Mouse (Mus musculus) myocyte (in vitro differentiated cells): ENCODE measurements around the gene Retnla. TPM values are rescaled to one million over a fixed set of nuclear protein-coding genes. Genes with fewer than 3 reads are reported as not detected.
"Not testable (repeated sequence)": the region's sequence is repeated elsewhere in the genome, so short reads cannot be mapped to it uniquely, and the experiment has no call there.

Experiments
- H3K27me3 ChIP-seq: one replicate; pipeline ENCODE4 v1.6.1; 2011; ENCODE audit not compliant: control insufficient read depth, insufficient read depth, insufficient read length
- H3K36me3 ChIP-seq: one replicate; pipeline ENCODE4 v1.6.1; 2011; ENCODE audit not compliant: control insufficient read depth, insufficient read depth
- H3K4me2 ChIP-seq: one replicate; pipeline ENCODE4 v1.6.1; 2011; ENCODE audit warnings: low read depth, control low read depth
- H3K4me3 ChIP-seq: one replicate; pipeline ENCODE4 v1.5.1; 2011; ENCODE audit warnings: mild to moderate bottlenecking, control low read depth, moderate library complexity
- H3K79me2 ChIP-seq: one replicate; pipeline ENCODE4 v1.6.1; 2011; ENCODE audit not compliant: control insufficient read depth, insufficient read depth
- H3ac ChIP-seq: one replicate; pipeline ENCODE4 v1.6.1; 2011; ENCODE audit not compliant: control insufficient read depth, insufficient read length
- CEBPB ChIP-seq: IDR thresholded peaks from 2 replicates; pipeline ENCODE4 v1.6.1; 2011; ENCODE audit warnings: mild to moderate bottlenecking, moderate library complexity; ENCODE audit not compliant: poor library complexity, insufficient read depth, severe bottlenecking
- E2F4 ChIP-seq: IDR thresholded peaks from one replicate; pipeline ENCODE4 v1.6.1; 2011; ENCODE audit warnings: mild to moderate bottlenecking, control low read depth, moderate library complexity; ENCODE audit not compliant: insufficient read depth
- MAX ChIP-seq: IDR thresholded peaks from one replicate; pipeline ENCODE4 v1.6.1; 2011; ENCODE audit warnings: low read depth, mild to moderate bottlenecking, control low read depth
- MYOD1 ChIP-seq, 3 experiments: IDR thresholded peaks; one replicate each; pipeline ENCODE4 v1.6.1; 2011; ENCODE audit warnings: control low read depth in 2 of 3, low read depth in 2 of 3, mild to moderate bottlenecking in 2 of 3, moderate library complexity in 1 of 3; ENCODE audit not compliant: insufficient read length in 2 of 3, control insufficient read depth in 1 of 3
- MYOG ChIP-seq, 3 experiments: IDR thresholded peaks; one replicate each; pipeline ENCODE4 v1.6.1; 2011; ENCODE audit warnings: control low read depth in 2 of 3, low read depth in 2 of 3, mild to moderate bottlenecking in 2 of 3; ENCODE audit not compliant: insufficient read length in 2 of 3, control insufficient read depth in 1 of 3, insufficient read depth in 1 of 3
- POLR2A ChIP-seq: IDR thresholded peaks from one replicate; pipeline ENCODE4 v1.6.1; 2011; ENCODE audit warnings: low read depth, mild to moderate bottlenecking, control low read depth, moderate library complexity; ENCODE audit not compliant: insufficient read length
- POLR2AphosphoS2 ChIP-seq: IDR thresholded peaks from one replicate; pipeline ENCODE4 v1.6.1; 2011; ENCODE audit warnings: low read depth, control low read depth; ENCODE audit not compliant: insufficient read length
- REST ChIP-seq: IDR thresholded peaks from one replicate; pipeline ENCODE4 v1.6.1; 2011; ENCODE audit warnings: mild to moderate bottlenecking, control low read depth, moderate library complexity; ENCODE audit not compliant: insufficient read depth, insufficient read length
- SRF ChIP-seq: IDR thresholded peaks from one replicate; pipeline ENCODE4 v1.6.1; 2011; ENCODE audit warnings: low read depth; ENCODE audit not compliant: control insufficient read depth, insufficient read length
- TCF12 ChIP-seq: IDR thresholded peaks from one replicate; pipeline ENCODE4 v1.6.1; 2011; ENCODE audit warnings: mild to moderate bottlenecking, control low read depth; ENCODE audit not compliant: poor library complexity, insufficient read depth, severe bottlenecking
- TCF3 ChIP-seq: IDR thresholded peaks from one replicate; pipeline ENCODE4 v1.6.1; 2011; ENCODE audit warnings: low read depth, control low read depth; ENCODE audit not compliant: insufficient read length
- USF1 ChIP-seq: IDR thresholded peaks from one replicate; pipeline ENCODE4 v1.6.1; 2011; ENCODE audit warnings: low read depth, mild to moderate bottlenecking, control low read depth, moderate library complexity
- polyA plus RNA-seq: library from polyadenylated mRNA; unstranded; fragments of >200 nt; fragmentation: generic; extraction: Trizol; gene quantifications from one replicate; pipeline ENCODE4 v1.2.1, GENCODE M21; 2012; ENCODE audit warnings: missing spikeins

Retnla gene
- polyA plus RNA-seq, 1 experiment, result not detected

GRCm38 (mm10) chr16:48827625-48828024, 14.7 kb upstream of the Retnla start:
- Histone ChIP-seq H3K36me3 (no peaks in the 10 kb centered on the region), H3ac (no peak overlapping the region), H3K4me2 (no peak overlapping the region), H3K4me3 (no peak overlapping the region), H3K79me2 (no peaks in the 10 kb centered on the region), H3K27me3 (no peaks in the 10 kb centered on the region)
- TF ChIP-seq MYOG (IDR thresholded peaks at IDR 0.05; ENCODE audit: control insufficient read depth in 1 of 3, insufficient read depth in 1 of 3, insufficient read length in 2 of 3, low read depth in 2 of 3), result no peak
- no peak for TF ChIP-seq TCF3
- TF ChIP-seq REST, result no peak
- no peak for TF ChIP-seq USF1
- no peak for TF ChIP-seq POLR2AphosphoS2
- TF ChIP-seq POLR2A, result no peak
- TF ChIP-seq MYOD1 (IDR thresholded peaks at IDR 0.05; ENCODE audit: control insufficient read depth in 1 of 3, insufficient read length in 2 of 3, low read depth in 2 of 3), result no peak
- TF ChIP-seq SRF, result no peak

- Histone ChIP-seq H3ac (no peak overlapping the region), H3K79me2 (no peaks in the 10 kb centered on the region), H3K27me3 (no peaks in the 10 kb centered on the region), H3K4me2 (no peak overlapping the region), H3K4me3 (no peak overlapping the region), H3K36me3 (no peaks in the 10 kb centered on the region)
- TF ChIP-seq MYOD1 (IDR thresholded peaks at IDR 0.05; ENCODE audit: control insufficient read depth in 1 of 3, insufficient read length in 2 of 3, low read depth in 2 of 3), result no peak
- TF ChIP-seq USF1, result no peak
- no peak for TF ChIP-seq REST
- no peak for TF ChIP-seq SRF
- TF ChIP-seq POLR2A, result no peak
- no peak for TF ChIP-seq CEBPB
- TF ChIP-seq MAX, result no peak
- TF ChIP-seq TCF12, result no peak
- TF ChIP-seq POLR2AphosphoS2, result no peak
- TF ChIP-seq MYOG (IDR thresholded peaks at IDR 0.05; ENCODE audit: control insufficient read depth in 1 of 3, insufficient read depth in 1 of 3, insufficient read length in 2 of 3, low read depth in 2 of 3), result no peak
- TF ChIP-seq TCF3, result no peak
- no peak for TF ChIP-seq E2F4
These were observed 13.3 kb upstream of the Retnla start for GRCm38 (mm10) chr16:48829060-48829459.

GRCm38 (mm10) chr16:48832055-48832454, 10.3 kb upstream of the Retnla start:
- H3K27me3 ChIP-seq, result no peaks in the 10 kb centered on the region
- H3K4me2 ChIP-seq, result no peak overlapping the region
- H3K79me2 ChIP-seq, result no peaks in the 10 kb centered on the region
- no peak overlapping the region for H3K4me3 ChIP-seq
- no peak for TF ChIP-seq TCF3
- no peak for TF ChIP-seq MYOG (IDR thresholded peaks at IDR 0.05; ENCODE audit: control insufficient read depth in 1 of 3, insufficient read depth in 1 of 3, insufficient read length in 2 of 3, low read depth in 2 of 3)
- no peak for TF ChIP-seq REST
- no peak for TF ChIP-seq POLR2A
- TF ChIP-seq POLR2AphosphoS2, result no peak
- TF ChIP-seq MYOD1 (IDR thresholded peaks at IDR 0.05; ENCODE audit: control insufficient read depth in 1 of 3, insufficient read length in 2 of 3, low read depth in 2 of 3), result no peak
- TF ChIP-seq E2F4, result no peak
- TF ChIP-seq USF1, result no peak
- no peaks in the 10 kb centered on the region for H3K36me3 ChIP-seq
- H3ac ChIP-seq, result no peak overlapping the region

GRCm38 (mm10) chr16:48833626-48834025, 8.7 kb upstream of the Retnla start:
- not testable (repeated sequence) for H3K27me3 ChIP-seq, H3K4me2 ChIP-seq, H3K79me2 ChIP-seq, H3ac ChIP-seq, H3K4me3 ChIP-seq, H3K36me3 ChIP-seq

- no peak overlapping the region for H3K4me2 ChIP-seq
- TF ChIP-seq MYOG (IDR thresholded peaks at IDR 0.05; ENCODE audit: control insufficient read depth in 1 of 3, insufficient read depth in 1 of 3, insufficient read length in 2 of 3, low read depth in 2 of 3) (no peak), USF1 (no peak), SRF (no peak), E2F4 (no peak), REST (no peak), TCF12 (no peak), MAX (no peak), TCF3 (no peak), POLR2AphosphoS2 (no peak), CEBPB (no peak), MYOD1 (IDR thresholded peaks at IDR 0.05; ENCODE audit: control insufficient read depth in 1 of 3, insufficient read length in 2 of 3, low read depth in 2 of 3) (no peak)
- no peaks in the 10 kb centered on the region for H3K36me3 ChIP-seq
- no peaks in the 10 kb centered on the region for H3K79me2 ChIP-seq
- H3ac ChIP-seq, result no peak overlapping the region
- no peak overlapping the region for H3K4me3 ChIP-seq
- H3K27me3 ChIP-seq, result no peaks in the 10 kb centered on the region
These were observed 1.5 kb downstream of the Retnla start for GRCm38 (mm10) chr16:48843671-48844386.

GRCm38 (mm10) chr16:48865004-48865403, 22.7 kb downstream of the Retnla start:
- not testable (repeated sequence) for H3K4me2 ChIP-seq, H3K36me3 ChIP-seq, H3K27me3 ChIP-seq, H3ac ChIP-seq, H3K4me3 ChIP-seq, H3K79me2 ChIP-seq
